Mouse (Mus musculus): ENCODE measurements at regions not wholly inside any gene's neighbourhood (a gene's known extent, or its start where the extent isn't known, plus 50 kb on each side); places are given as distances from the start of the nearest gene placed in this dataset.

DNA sequence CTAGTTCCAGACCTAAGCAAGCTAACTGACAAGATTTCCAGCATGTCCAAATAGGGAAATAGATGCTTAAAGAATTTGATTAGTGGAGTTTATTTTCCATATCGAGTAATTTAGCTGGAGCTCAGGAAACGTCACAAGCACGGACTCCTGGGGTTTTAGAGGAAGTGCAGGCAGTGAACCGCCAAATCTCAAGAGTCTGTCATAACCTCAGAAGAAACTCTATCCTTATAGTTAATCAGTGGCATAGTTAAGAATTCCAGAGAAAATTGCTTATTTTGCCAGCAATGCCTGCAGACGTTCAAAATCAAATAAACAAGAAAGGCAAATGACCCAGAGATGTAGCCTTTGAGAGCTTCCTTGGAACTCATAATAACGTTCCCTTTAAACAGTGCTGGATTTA, 871.6 kb downstream of the A830018L16Rik start:
- no peak for TF ChIP-seq CTCF (IDR thresholded peaks at IDR 0.05; ENCODE audit: borderline replicate concordance, extremely low read depth, insufficient read depth, insufficient read length)
- no peak for TF ChIP-seq POLR2A (IDR thresholded peaks at IDR 0.05; ENCODE audit: borderline replicate concordance, extremely low read depth, insufficient read depth, insufficient read length, poor library complexity, severe bottlenecking)
